Comparison of ENCODE assay signal across 14 mouse cellular contexts in the genomic region with DNA sequence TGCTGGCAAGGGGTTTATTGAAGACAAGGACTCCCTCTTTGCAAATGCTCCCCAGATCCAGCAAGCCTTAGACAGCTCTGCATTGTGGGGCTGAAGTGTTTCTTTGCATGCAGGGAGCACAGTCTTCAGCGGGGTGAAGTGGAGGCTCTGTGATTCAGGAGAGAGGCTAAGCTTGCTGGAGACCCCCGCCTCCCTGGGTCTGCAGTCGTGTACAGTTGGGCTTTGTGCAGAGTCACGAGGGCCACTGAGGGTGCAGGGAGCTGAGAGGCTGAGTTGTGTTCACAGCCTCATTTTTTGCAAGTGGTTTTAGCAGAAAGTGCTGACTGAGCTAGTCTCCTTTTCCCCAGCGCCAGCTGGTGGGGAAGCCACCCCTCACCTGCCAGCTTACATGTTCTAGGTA. TPM values are rescaled to one million over a fixed set of nuclear protein-coding genes. Genes with fewer than 3 reads are reported as not detected.
DNase-seq lines count a peak whose midpoint lies in the region; ATAC-seq and TF ChIP-seq lines count a peak whose summit lies in the region.
"Had no signal": no experiment of that assay in that cellular context is flagged by ENCODE, and none has a peak within 500 bp of the region (broad histone marks: within the 10 kb centered on the region; RNA-seq: fewer than 3 reads in every experiment).

No protein-coding gene starts in this region.

- H3K9ac ChIP-seq in lung, embryonic 15.5 days = no peak overlapping the region
- H3K9ac ChIP-seq in lung, postnatal 0 days (replicated peaks; ENCODE audit: low read depth) = no peak overlapping the region
- no peak overlapping the region; the same call in 1 of the 2 replicates for H3K9ac ChIP-seq in hindbrain, embryonic 16.5 days (ENCODE audit: low read depth, low read length)
- H3K9ac ChIP-seq in midbrain, embryonic 15.5 days = no peak overlapping the region
- H3K9ac ChIP-seq: neural tube, embryonic 12.5 days had no signal

- H3K27ac ChIP-seq in lung, embryonic 15.5 days = peak overlapping the region; percentile 12; the same call in 1 of the 2 replicates
- no peak overlapping the region for H3K27ac ChIP-seq in lung, postnatal 0 days (ENCODE audit: low read length)
- peak overlapping the region; percentile 36; the same call in 1 of the 2 replicates for H3K27ac ChIP-seq in forebrain, embryonic 10.5 days
- H3K27ac ChIP-seq in hindbrain, embryonic 16.5 days (ENCODE audit: low read depth, low read length) = peak overlapping the region; percentile 34; the same call in 1 of the 2 replicates
- H3K27ac ChIP-seq in midbrain, embryonic 15.5 days = peak overlapping the region; percentile 50
- H3K27ac ChIP-seq: neural tube, embryonic 12.5 days had no signal

- WGBS in lung, embryonic 15.5 days = 44% methylated on average over 5 of the region's 5 CpGs
- 47% methylated on average over 5 of the region's 5 CpGs for WGBS in lung, postnatal 0 days
- 57% methylated on average over 5 of the region's 5 CpGs for WGBS in forebrain, embryonic 10.5 days
- WGBS in hindbrain, embryonic 16.5 days = 69% methylated on average over 5 of the region's 5 CpGs
- 40% methylated on average over 5 of the region's 5 CpGs for WGBS in midbrain, embryonic 15.5 days

- no peaks in the 10 kb centered on the region for H3K27me3 ChIP-seq in lung, embryonic 15.5 days
- no peaks in the 10 kb centered on the region for H3K27me3 ChIP-seq in lung, postnatal 0 days (replicated peaks; ENCODE audit: insufficient read depth, low read length)
- H3K27me3 ChIP-seq in forebrain, embryonic 10.5 days (ENCODE audit: poor library complexity, severe bottlenecking) = no peaks in the 10 kb centered on the region
- H3K27me3 ChIP-seq in hindbrain, embryonic 16.5 days (replicated peaks; ENCODE audit: control insufficient read depth, insufficient read depth, low read length) = no peaks in the 10 kb centered on the region
- no peaks in the 10 kb centered on the region for H3K27me3 ChIP-seq in midbrain, embryonic 15.5 days (replicated peaks)
- H3K27me3 ChIP-seq: neural tube, embryonic 12.5 days had no signal

- H3K4me3 ChIP-seq in lung, embryonic 15.5 days = no peak overlapping the region
- no peak overlapping the region for H3K4me3 ChIP-seq in lung, postnatal 0 days (ENCODE audit: low read depth, low read length)
- H3K4me3 ChIP-seq in forebrain, embryonic 10.5 days = no peak overlapping the region
- H3K4me3 ChIP-seq in hindbrain, embryonic 16.5 days (ENCODE audit: low read length) = no peak overlapping the region
- no peak overlapping the region for H3K4me3 ChIP-seq in midbrain, embryonic 15.5 days
- H3K4me3 ChIP-seq: neural tube, embryonic 12.5 days had no signal

- DNase-seq in lung, postnatal 0 days (ENCODE audit: low spot score) = no peak
- DNase-seq in forebrain, embryonic 10.5 days (ENCODE audit: extremely low spot score, low spot score) = no peak
- no peak for DNase-seq in thymus, postnatal 4 days
- no peak for DNase-seq in adrenal gland, adult 8-10 months
- no peak for DNase-seq in spleen, postnatal 10 days (ENCODE audit: low spot score in 2 of 2)
- DNase-seq: heart, postnatal 10 days; kidney, adult 9 months; layer of hippocampus, adult 9-11 months; lung, adult 18-20 months; thymus, adult 2 months had no signal

- no peak overlapping the region for H3K4me2 ChIP-seq in lung, embryonic 15.5 days
- H3K4me2 ChIP-seq in lung, postnatal 0 days (replicated peaks; ENCODE audit: low read depth, low read length) = no peak overlapping the region
- H3K4me2 ChIP-seq in hindbrain, embryonic 16.5 days (ENCODE audit: low read length) = no peak overlapping the region
- no peak overlapping the region for H3K4me2 ChIP-seq in midbrain, embryonic 15.5 days
- H3K4me2 ChIP-seq: neural tube, embryonic 12.5 days had no signal

- ATAC-seq in lung, embryonic 15.5 days (ENCODE audit: borderline replicate concordance, extremely low read depth, low FRiP score, low TSS enrichment) = no peak
- ATAC-seq in lung, postnatal 0 days = no peak
- ATAC-seq in hindbrain, embryonic 16.5 days = peak; percentile 66; the same call in 1 of the 2 replicates
- no peak for ATAC-seq in midbrain, embryonic 15.5 days (replicated peaks)

- peaks cover 34% of the 10 kb centered on the region; the same call in 1 of the 2 replicates for H3K4me1 ChIP-seq in lung, embryonic 15.5 days
- H3K4me1 ChIP-seq in lung, postnatal 0 days (ENCODE audit: insufficient read depth, low read depth, low read length) = 0 out of 2 replicates have a peak, but pooled peaks cover 4% of the 10 kb centered on the region
- peaks cover 50% of the 10 kb centered on the region for H3K4me1 ChIP-seq in forebrain, embryonic 10.5 days
- H3K4me1 ChIP-seq in hindbrain, embryonic 16.5 days (ENCODE audit: control insufficient read depth, insufficient read depth, low read depth, low read length) = peaks cover 17% of the 10 kb centered on the region
- peaks cover 33% of the 10 kb centered on the region for H3K4me1 ChIP-seq in midbrain, embryonic 15.5 days

- no peak for TF ChIP-seq EP300 in lung, postnatal 0 days (IDR thresholded peaks at IDR 0.05)

- H3K9me3 ChIP-seq in lung, embryonic 15.5 days = no peaks in the 10 kb centered on the region
- no peaks in the 10 kb centered on the region for H3K9me3 ChIP-seq in lung, postnatal 0 days (ENCODE audit: low read length)
- H3K9me3 ChIP-seq in forebrain, embryonic 10.5 days = no peaks in the 10 kb centered on the region
- no peaks in the 10 kb centered on the region for H3K9me3 ChIP-seq in hindbrain, embryonic 16.5 days (ENCODE audit: control insufficient read depth, low read length)
- no peaks in the 10 kb centered on the region for H3K9me3 ChIP-seq in midbrain, embryonic 15.5 days
- H3K9me3 ChIP-seq: neural tube, embryonic 12.5 days had no signal

- no peak for TF ChIP-seq CTCF in lung, postnatal 0 days (IDR thresholded peaks at IDR 0.05)

- H3K36me3 ChIP-seq in lung, embryonic 15.5 days = no peaks in the 10 kb centered on the region
- H3K36me3 ChIP-seq in lung, postnatal 0 days (ENCODE audit: insufficient read depth, low read length) = no peaks in the 10 kb centered on the region
- H3K36me3 ChIP-seq in forebrain, embryonic 10.5 days (replicated peaks) = no peaks in the 10 kb centered on the region
- H3K36me3 ChIP-seq in hindbrain, embryonic 16.5 days (ENCODE audit: control insufficient read depth, insufficient read depth, low read length) = no peaks in the 10 kb centered on the region
- H3K36me3 ChIP-seq in midbrain, embryonic 15.5 days (replicated peaks) = no peaks in the 10 kb centered on the region
- H3K36me3 ChIP-seq: neural tube, embryonic 12.5 days had no signal

RNA-seq across cellular contexts. Expression of gene Smox, which starts 10.6 kb away (rescaled TPM):
- 33.7 and 37.1 TPM in 2 replicates for polyA plus RNA-seq in lung, embryonic 15.5 days (2015; fragmentation: Nextera tagmentation; extraction: Ambion mirVana)
- polyA plus RNA-seq in lung, postnatal 0 days (2015; fragmentation: Nextera tagmentation; extraction: Ambion mirVana) = 31.0 and 31.1 TPM in 2 replicates
- polyA plus RNA-seq in forebrain, embryonic 10.5 days (2016; fragmentation: Nextera tagmentation; extraction: Ambion mirVana) = 31.7 TPM in 2 replicates
- 60.3 and 70.9 TPM in 2 replicates for polyA plus RNA-seq in hindbrain, embryonic 16.5 days (2015; fragmentation: Nextera tagmentation; extraction: Ambion mirVana)
- 49.0 and 50.7 TPM in 2 replicates for polyA plus RNA-seq in midbrain, embryonic 15.5 days (2015; fragmentation: Nextera tagmentation; extraction: Ambion mirVana)
- total RNA-seq in adrenal gland, adult 8-10 months (2022) = 10 to 100 TPM; 22.9 to 53.4 (median 33.3) TPM
